ENCODE assay signal across 16 mouse cellular contexts in the genomic region with DNA sequence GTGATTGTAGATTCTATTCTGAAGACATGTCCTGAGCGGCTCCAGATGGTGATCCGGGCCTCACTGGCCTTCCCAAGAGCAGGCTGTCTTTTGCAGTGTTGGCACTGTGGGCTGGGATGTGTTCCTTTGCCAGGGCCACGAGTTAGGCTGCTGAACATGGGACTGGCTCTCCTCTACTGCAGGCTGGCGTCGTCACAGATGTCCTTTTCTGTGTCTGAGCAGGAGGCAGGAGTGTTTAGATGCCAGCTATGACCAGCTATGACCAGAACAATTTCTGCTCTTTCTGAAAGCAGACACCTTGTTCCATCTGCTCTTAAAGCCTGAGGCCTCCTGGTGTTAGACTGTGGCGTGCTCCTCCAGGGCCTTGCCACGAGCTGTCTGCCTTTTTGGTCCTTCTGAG. TPM values are rescaled to one million over a fixed set of nuclear protein-coding genes. Genes with fewer than 3 reads are reported as not detected.
DNase-seq lines count a peak whose midpoint lies in the region; ATAC-seq lines count a peak whose summit lies in the region.
"Had no signal": no experiment of that assay in that cellular context is flagged by ENCODE, and none has a peak within 500 bp of the region (broad histone marks: within the 10 kb centered on the region; RNA-seq: fewer than 3 reads in every experiment).

No protein-coding gene starts in this region.

- no peak overlapping the region for H3K4me3 ChIP-seq in heart, embryonic 12.5 days
- no peak overlapping the region for H3K4me3 ChIP-seq in forebrain, embryonic 15.5 days
- H3K4me3 ChIP-seq: embryonic facial prominence, embryonic 13.5 days; forebrain, embryonic 10.5 days; liver, embryonic 13.5 days; neural tube, embryonic 13.5 days had no signal

- peak overlapping the region; percentile 24; the same call in 1 of the 2 replicates for H3K9ac ChIP-seq in heart, embryonic 12.5 days
- H3K9ac ChIP-seq in forebrain, embryonic 15.5 days (replicated peaks) = no peak overlapping the region
- H3K9ac ChIP-seq: embryonic facial prominence, embryonic 13.5 days; liver, embryonic 13.5 days; neural tube, embryonic 13.5 days had no signal

- no peaks in the 10 kb centered on the region for H3K27me3 ChIP-seq in heart, embryonic 12.5 days (replicated peaks)
- H3K27me3 ChIP-seq in forebrain, embryonic 15.5 days = no peaks in the 10 kb centered on the region
- H3K27me3 ChIP-seq: embryonic facial prominence, embryonic 13.5 days; liver, embryonic 13.5 days; neural tube, embryonic 13.5 days had no signal

- WGBS in heart, embryonic 12.5 days = 72% methylated on average over 7 of the region's 7 CpGs
- WGBS in forebrain, embryonic 15.5 days = 76% methylated on average over 7 of the region's 7 CpGs

- peaks cover 56% of the 10 kb centered on the region for H3K4me1 ChIP-seq in heart, embryonic 12.5 days (replicated peaks)
- H3K4me1 ChIP-seq in forebrain, embryonic 15.5 days = no peaks in the 10 kb centered on the region
- H3K4me1 ChIP-seq: neural tube, embryonic 13.5 days had no signal

- no peak overlapping the region for H3K27ac ChIP-seq in heart, embryonic 12.5 days (ENCODE audit: poor library complexity, severe bottlenecking)
- no peak overlapping the region for H3K27ac ChIP-seq in forebrain, embryonic 15.5 days (replicated peaks)
- H3K27ac ChIP-seq: embryonic facial prominence, embryonic 13.5 days; forebrain, embryonic 10.5 days; kidney, postnatal 0 days; liver, embryonic 13.5 days; neural tube, embryonic 13.5 days had no signal

- no peaks in the 10 kb centered on the region for H3K9me3 ChIP-seq in heart, embryonic 12.5 days (replicated peaks)
- no peaks in the 10 kb centered on the region for H3K9me3 ChIP-seq in forebrain, embryonic 15.5 days
- H3K9me3 ChIP-seq: embryonic facial prominence, embryonic 13.5 days; forebrain, embryonic 10.5 days; G1E; liver, embryonic 13.5 days; neural tube, embryonic 13.5 days had no signal

- H3K36me3 ChIP-seq in heart, embryonic 12.5 days = no peaks in the 10 kb centered on the region
- no peaks in the 10 kb centered on the region for H3K36me3 ChIP-seq in forebrain, embryonic 15.5 days
- H3K36me3 ChIP-seq: forebrain, embryonic 10.5 days; G1E; liver, embryonic 13.5 days; neural tube, embryonic 13.5 days had no signal

- ATAC-seq in heart, embryonic 12.5 days (ENCODE audit: insufficient number of reproducible peaks, low FRiP score) = no peak
- ATAC-seq in forebrain, embryonic 15.5 days (replicated peaks) = no peak

- no peak overlapping the region for H3K4me2 ChIP-seq in heart, embryonic 12.5 days
- no peak overlapping the region for H3K4me2 ChIP-seq in forebrain, embryonic 15.5 days (replicated peaks)
- H3K4me2 ChIP-seq: embryonic facial prominence, embryonic 13.5 days; liver, embryonic 13.5 days; neural tube, embryonic 13.5 days had no signal

- intact Hi-C loops in heart, postnatal 10 days (cut with DNase I) = no loop called here

- no peak for DNase-seq in heart, postnatal 10 days
- DNase-seq in brain, adult 2 months (ENCODE audit: low read depth, low spot score) = peak; percentile 92
- DNase-seq in cerebellum, adult 11-12 months = peak; percentile 83
- peak; percentile 56 to 59 for DNase-seq in cerebellum, postnatal 36 days
- DNase-seq in kidney, adult 8-10 months = no peak
- DNase-seq: adrenal gland, adult 2 months; layer of hippocampus, adult 9-11 months; liver, embryonic 13.5 days; lung, postnatal 10 days had no signal

RNA-seq across cellular contexts. Expression of a gene that starts 31.9 kb away (rescaled TPM):
- 53.3 and 54.7 TPM in 2 replicates for polyA plus RNA-seq in heart, embryonic 12.5 days (2016; fragmentation: Nextera tagmentation; extraction: Ambion mirVana)
- 100 to 1,000 TPM; 157 to 164 TPM for total RNA-seq in heart, postnatal 10 days (2021)
- polyA plus RNA-seq in forebrain, embryonic 15.5 days (2015; fragmentation: Nextera tagmentation; extraction: Ambion mirVana) = 5.4 and 5.9 TPM in 2 replicates

Comparison
In these comparisons a context has a peak if more than half of its experiments do, and no peak if none do; other contexts are left out.
1. DNase-seq: peak in brain, adult 2 months (single experiment), cerebellum, adult 11-12 months (single experiment) and cerebellum, postnatal 36 days (2 of 2); none in heart, postnatal 10 days (0 of 2) and kidney, adult 8-10 months (0 of 2).